Mouse (Mus musculus): Measurements from ENCODE around the gene Gstcd.

The Gstcd gene

DNA sequence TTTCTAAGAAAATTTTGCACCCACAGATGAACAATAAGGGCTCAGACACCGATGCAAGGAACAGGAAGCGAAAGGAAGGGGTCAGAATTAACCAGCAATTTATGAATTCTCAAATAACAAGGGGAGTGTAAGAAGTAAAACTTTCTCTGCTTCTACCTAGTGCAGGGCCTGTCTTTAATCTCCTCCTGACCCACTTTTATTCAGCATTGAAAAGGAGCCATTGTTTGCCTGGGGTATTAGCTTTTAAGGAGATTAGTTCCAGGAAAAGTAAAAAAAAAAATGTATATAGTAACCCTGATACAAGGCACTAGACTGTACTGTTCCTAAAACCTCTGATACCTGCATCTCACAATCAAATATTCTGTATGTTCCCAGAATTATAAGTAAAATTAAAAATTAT is 64.9 kb downstream of the Gstcd start:
- no peak for DNase-seq (ENCODE audit: low spot score)

GRCm38 (mm10) chr3:133007250-133007649 is 84.6 kb downstream of the Gstcd start:
- DNase-seq (ENCODE audit: low spot score): no peak

DNA sequence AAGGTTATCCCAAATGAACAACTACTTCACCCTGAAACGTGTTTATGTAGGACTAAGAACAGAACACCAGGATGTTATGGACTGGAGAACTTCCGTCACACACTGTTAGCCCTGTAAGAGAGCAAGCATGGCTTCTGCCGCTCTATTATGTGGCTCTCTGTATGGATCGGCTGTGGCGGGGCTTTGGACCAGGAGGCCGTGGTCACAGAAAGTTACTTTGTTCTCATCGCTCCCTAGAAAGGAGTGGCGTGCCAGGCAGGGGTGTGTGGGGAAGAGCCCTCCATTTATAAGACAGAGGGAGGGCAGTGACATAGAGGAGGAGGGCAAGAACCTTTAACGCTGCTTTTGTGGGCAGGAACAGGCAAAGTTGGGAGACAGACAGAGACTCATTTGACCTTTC is 95.5 kb downstream of the Gstcd start:
- DNase-seq (ENCODE audit: low spot score): no peak

- no peak for DNase-seq (ENCODE audit: low spot score)
Observed at GRCm38 (mm10) chr3:132995904-132996267, 95.9 kb downstream of the Gstcd start.

GRCm38 (mm10) chr3:132995172-132995903 is 96.5 kb downstream of the Gstcd start:
- peak; percentile 36 for DNase-seq (ENCODE audit: low spot score)

- DNase-seq (ENCODE audit: low spot score): no peak
Observed at GRCm38 (mm10) chr3:132986188-132986587, 105.6 kb downstream of the Gstcd start.

DNA sequence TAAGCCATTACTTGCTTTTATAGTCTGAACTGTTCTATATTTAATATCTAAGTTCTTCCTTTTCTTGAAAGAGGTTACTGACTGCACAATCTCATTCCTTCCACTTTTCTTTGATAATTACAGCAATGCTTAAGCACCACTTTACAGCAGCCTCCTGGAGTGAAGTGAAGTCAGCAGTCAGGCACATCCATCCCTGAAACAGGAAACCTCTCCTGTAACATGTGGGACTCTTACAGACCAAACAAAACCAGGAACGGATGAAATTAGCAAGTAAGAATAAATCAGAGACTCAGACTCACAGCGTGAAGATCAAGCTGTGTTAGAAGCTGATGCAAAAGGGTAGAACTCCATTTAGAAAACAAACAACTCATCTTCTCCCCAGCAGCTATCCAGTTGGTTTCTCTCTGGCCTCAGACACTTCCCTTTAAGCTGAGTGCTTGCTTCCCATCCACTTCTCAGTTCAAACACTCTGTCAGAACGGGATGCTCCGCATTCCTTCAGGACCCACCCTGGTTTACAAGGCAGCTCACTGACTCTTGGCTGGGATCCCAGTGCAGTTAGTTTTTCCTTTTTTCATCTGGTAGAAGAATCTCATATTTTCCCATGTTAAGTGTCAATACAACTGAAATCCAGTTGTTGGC is 107.9 kb downstream of the Gstcd start:
- DNase-seq (ENCODE audit: low spot score): no peak

DNA sequence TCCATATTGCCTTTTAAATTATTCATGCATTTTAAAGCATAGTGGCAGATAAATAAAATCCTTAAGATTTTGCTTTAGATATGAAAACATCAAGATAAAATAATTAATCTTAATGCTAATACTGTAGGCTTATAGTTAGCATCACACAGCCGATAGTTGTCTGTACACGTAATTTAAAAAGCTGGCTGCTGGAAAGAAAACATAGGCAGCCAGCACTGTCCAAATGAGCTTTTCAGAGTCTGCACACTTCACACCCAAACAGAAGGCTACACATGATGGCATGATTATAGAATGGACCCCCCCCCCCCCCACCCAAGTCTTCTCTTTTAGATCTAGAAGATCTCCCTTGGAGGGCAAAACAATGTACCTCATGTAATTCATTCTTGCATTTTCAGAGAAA is 109.9 kb downstream of the Gstcd start:
- DNase-seq (ENCODE audit: low spot score): no peak

- DNase-seq (ENCODE audit: low spot score): no peak
Observed at GRCm38 (mm10) chr3:132979781-132980461, 111.9 kb downstream of the Gstcd start.

DNA sequence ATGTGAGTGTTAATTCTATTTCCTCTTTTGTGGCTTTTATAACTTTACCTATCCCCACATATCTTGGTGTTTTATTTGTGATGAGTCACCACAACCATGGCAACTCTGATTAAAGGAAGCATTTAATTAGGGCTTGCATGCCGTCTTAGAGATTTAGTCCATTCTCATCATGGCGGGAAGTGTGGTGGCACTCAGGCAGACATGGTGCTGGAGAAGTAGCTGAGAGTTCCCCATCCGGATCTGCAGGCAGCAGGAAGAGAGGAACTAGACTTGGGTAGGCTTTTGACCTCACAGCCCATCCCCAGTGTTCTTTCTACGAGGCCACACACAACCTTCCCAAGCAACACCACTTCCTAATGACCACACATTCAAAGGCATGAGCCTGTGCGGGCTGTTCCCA is 125.6 kb downstream of the Gstcd start:
- no peak for DNase-seq (ENCODE audit: low spot score)

GRCm38 (mm10) chr3:132964715-132965507 is 126.9 kb downstream of the Gstcd start:
- no peak for DNase-seq (ENCODE audit: low spot score)

- no peak for DNase-seq (ENCODE audit: low spot score)
Observed at GRCm38 (mm10) chr3:132962631-132963361, 129.0 kb downstream of the Gstcd start.

GRCm38 (mm10) chr3:132950529-132950880 is 141.3 kb downstream of the Gstcd start:
- DNase-seq (ENCODE audit: low spot score): no peak

DNA sequence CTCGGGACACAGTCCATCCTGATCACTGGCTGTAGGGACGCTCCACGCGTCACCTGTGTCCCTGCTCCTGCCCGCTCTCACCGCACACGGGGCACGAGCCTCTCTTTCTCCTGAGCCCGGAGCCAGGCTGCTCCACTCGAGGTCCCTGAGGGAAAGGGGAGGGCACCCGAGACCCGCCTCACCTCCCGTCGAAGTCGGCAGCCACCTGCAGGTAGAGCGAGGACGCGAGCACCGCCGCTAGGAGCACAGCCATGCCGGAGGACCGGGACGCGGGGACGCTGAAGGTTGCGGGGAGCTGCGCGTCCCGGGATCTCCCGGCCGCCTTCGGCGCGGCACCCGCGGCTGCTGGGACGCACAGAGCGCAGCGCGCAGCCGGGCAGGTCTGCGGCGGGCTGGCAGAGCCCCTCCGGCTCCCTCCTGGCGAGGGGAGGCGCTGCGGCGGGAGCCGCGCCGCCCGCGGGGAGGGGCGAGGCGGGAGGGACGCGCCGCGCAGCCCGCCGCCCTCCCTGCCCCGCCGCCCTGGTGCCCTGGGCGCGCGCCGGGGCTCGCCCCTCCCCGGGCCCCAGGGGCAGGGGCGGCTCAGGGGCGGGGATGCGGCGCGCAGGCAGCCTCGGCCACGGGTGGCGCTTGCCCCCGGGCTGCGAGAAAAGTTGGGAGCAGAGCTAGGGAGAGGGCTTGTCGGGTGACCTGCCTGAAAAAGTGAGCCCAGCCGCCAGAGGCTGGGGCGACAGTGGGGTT is 141.9 kb downstream of the Gstcd start, which contains the start of gene Npnt:
TSS of gene Npnt (minus strand) at position 501 of the 738 bp plus-strand sequence.
- no peak for DNase-seq (ENCODE audit: low spot score)

GRCm38 (mm10) chr3:132949380-132949790 is 142.4 kb downstream of the Gstcd start:
- no peak for DNase-seq (ENCODE audit: low spot score)

DNA sequence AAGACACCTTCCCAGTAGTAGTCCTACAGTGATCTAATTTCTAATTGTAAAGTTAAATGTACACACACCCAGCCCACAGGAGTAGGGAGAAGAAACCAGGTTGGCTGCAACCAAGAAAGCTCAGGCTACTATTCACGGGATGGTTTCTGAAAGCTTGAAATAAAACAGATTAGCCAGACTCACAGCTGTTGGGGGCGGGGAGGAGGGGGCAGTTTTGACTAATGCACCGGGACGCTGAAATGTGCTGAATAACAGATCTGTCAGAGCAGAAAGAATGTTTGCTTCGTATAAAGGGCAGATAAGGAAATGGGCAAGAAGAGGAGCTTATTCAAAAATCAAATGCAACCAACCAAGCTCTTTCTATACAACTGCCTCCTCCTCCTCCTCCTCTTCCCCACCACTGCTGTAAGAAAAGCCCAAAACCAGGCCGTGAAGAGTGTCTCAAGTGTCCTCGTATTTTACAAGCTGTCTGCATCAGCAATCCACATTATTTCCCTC is 143.5 kb downstream of the Gstcd start:
- peak; percentile 38 for DNase-seq (ENCODE audit: low spot score)

DNA sequence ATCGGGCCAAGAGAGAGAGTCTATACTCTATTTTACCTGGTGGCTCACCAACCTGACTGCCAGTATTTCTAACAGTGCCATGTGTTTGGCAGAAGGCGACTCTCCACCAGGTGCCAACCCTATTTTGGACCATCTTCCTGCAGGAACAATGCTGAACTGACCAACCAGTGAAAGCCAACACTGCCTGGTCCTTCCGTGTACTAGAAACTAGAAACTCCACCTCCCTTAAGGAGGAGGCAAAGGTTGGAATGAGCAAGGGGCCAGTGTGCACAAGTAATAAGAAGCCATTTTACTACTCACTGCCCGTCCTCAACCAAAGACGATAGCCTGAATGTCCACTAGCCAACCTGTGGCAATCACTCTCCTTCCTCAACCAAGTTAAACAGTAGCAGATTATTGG is 145.7 kb downstream of the Gstcd start:
- no peak for DNase-seq (ENCODE audit: low spot score)

GRCm38 (mm10) chr3:132945669-132946068 is 146.2 kb downstream of the Gstcd start:
- DNase-seq (ENCODE audit: low spot score): no peak

DNA sequence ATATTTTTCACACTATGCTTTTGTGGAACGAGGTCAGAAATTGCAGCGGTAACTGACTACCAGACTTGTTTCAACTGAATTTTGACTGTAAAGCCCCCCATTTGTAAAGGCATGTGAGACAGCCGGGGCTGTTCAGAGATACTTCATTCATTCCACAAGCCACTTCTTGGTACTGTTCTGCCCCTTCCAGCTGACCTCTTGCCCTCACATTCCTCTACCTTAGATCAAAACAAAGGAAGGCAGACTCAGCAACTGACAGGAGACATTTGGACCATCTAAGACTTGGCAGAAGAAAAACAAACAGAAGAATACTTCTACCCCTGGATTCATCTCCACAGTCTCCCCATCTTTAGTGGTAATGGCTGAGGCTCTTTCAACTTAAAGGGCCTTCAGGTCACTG is 147.2 kb downstream of the Gstcd start:
- DNase-seq (ENCODE audit: low spot score): no peak

DNA sequence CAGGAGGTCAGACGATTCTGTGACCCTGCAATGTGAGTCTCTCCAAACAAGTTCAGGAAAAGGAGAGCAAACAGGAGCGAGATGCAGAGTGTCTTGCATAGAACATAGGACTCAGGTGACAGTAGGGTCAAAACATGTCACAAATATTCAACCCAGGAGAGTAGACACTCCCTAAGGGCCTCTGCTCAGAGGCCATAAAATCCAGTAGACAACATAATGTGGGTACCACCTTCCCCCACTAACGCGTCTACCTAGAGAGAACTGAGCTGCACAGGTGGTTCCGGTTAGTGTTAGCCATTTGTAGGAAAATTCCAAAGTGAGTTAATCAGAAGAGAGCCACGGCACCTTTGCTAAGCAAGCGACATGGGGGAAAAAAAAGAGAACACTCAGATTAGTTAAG is 147.6 kb downstream of the Gstcd start:
- DNase-seq (ENCODE audit: low spot score): no peak

DNA sequence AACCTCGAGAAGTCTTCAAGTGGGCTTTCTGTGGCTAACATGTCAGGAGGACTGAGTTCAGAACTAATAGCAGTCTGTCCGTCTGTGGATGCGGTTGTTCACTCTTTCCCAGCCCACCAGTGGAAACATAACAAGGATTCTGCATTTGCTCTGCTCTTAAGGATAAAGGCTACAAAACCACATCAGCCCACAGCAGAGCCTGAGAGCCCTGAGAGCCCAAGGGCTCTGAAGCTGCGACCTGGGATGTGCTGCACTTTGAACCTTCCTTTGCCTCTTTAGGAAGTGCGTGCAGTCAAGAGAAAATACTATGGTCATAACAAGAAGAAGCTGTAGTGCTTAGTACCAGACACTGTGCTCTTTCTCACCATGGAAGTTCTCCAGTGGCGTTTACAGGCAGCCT is 149.1 kb downstream of the Gstcd start:
- DNase-seq (ENCODE audit: low spot score): no peak

All from MN1 (cell line).